ENCODE assay signal across 13 mouse cellular contexts in genomic region chr9:56424861-56425260, GRCm38 (mm10).
"Had no signal": no experiment of that assay in that cellular context is flagged by ENCODE, and none has a peak within 500 bp of the region (broad histone marks: within the 10 kb centered on the region; RNA-seq: fewer than 3 reads in every experiment).

No protein-coding gene starts in this region.

- DNase-seq: kidney, adult 2 months; kidney, postnatal 36 days; left cerebral cortex, postnatal 4 days; lung, embryonic 14.5 days; lung, postnatal 10 days; lung, postnatal 4 days; thymus, postnatal 4 days had no signal

- H3K27ac ChIP-seq: liver, embryonic 15.5 days; midbrain, embryonic 12.5 days; neural tube, embryonic 12.5 days; stomach, embryonic 15.5 days had no signal

- H3K27me3 ChIP-seq: liver, embryonic 15.5 days; midbrain, embryonic 12.5 days; neural tube, embryonic 12.5 days; stomach, embryonic 15.5 days had no signal

- H3K4me2 ChIP-seq: liver, embryonic 11.5 days; liver, embryonic 15.5 days; lung, embryonic 14.5 days; midbrain, embryonic 12.5 days; neural tube, embryonic 12.5 days; stomach, embryonic 15.5 days had no signal

- H3K4me3 ChIP-seq: liver, embryonic 15.5 days; midbrain, embryonic 12.5 days; myocyte; neural tube, embryonic 12.5 days; stomach, embryonic 15.5 days had no signal

- H3K9ac ChIP-seq: liver, embryonic 15.5 days; lung, embryonic 14.5 days; midbrain, embryonic 12.5 days; neural tube, embryonic 12.5 days; stomach, embryonic 15.5 days had no signal

- H3K4me1 ChIP-seq: stomach, embryonic 15.5 days had no signal

- H3K9me3 ChIP-seq: liver, embryonic 15.5 days; midbrain, embryonic 12.5 days; neural tube, embryonic 12.5 days; stomach, embryonic 15.5 days had no signal

- H3K36me3 ChIP-seq: liver, embryonic 15.5 days; midbrain, embryonic 12.5 days; neural tube, embryonic 12.5 days; stomach, embryonic 15.5 days had no signal
